Mouse (Mus musculus) heart, postnatal 0 days (tissue): Measurements from ENCODE around the gene Dnajc7. TPM values are rescaled to one million over a fixed set of nuclear protein-coding genes. Genes with fewer than 3 reads are reported as not detected.
A peak's percentile ranks its signal among the peaks of the same experiment; 100 is the strongest.

Source experiments
- ATAC-seq: fragments of 200-750 bp; cut with Nextera tagmentation; 2 replicates; pipeline ENCODE4 v1.8.0; 2017; ENCODE audit warnings: low read depth, moderate number of reproducible peaks, moderate library complexity; ENCODE audit not compliant: insufficient read depth
- DNase-seq: peaks from one replicate; pipeline ENCODE4 v3.0.0-alpha.2; 2016; ENCODE audit warnings: low spot score
- H3K27ac ChIP-seq: fragments of 300-500 bp; sonication (generic); 2 replicates; pipeline ENCODE4 v1.5.1; 2014; ENCODE audit warnings: low read depth, mild to moderate bottlenecking
- H3K27me3 ChIP-seq: fragments of 300-500 bp; sonication (generic); 2 replicates; pipeline ENCODE4 v1.6.1; 2014; ENCODE audit warnings: low read length, mixed read lengths; ENCODE audit not compliant: control insufficient read depth, insufficient read depth
- H3K36me3 ChIP-seq: fragments of 300-500 bp; sonication (generic); replicated peaks from 2 replicates; pipeline ENCODE4 v1.6.1; 2014; ENCODE audit warnings: low read length, mixed read lengths; ENCODE audit not compliant: control insufficient read depth, insufficient read depth
- H3K4me1 ChIP-seq: fragments of 300-500 bp; sonication (generic); 2 replicates; pipeline ENCODE4 v1.6.1; 2014; ENCODE audit warnings: antibody characterized with exemption; ENCODE audit not compliant: control insufficient read depth, insufficient read depth
- H3K4me2 ChIP-seq: fragments of 300-500 bp; sonication (generic); 2 replicates; pipeline ENCODE4 v1.6.1; 2014; ENCODE audit warnings: low read depth, mild to moderate bottlenecking, low read length, moderate library complexity
- H3K4me3 ChIP-seq: fragments of 300-500 bp; sonication (generic); 2 replicates; pipeline ENCODE4 v1.5.1; 2014; ENCODE audit warnings: low read depth, low read length
- H3K9ac ChIP-seq: fragments of 300-500 bp; sonication (generic); replicated peaks from 2 replicates; pipeline ENCODE4 v1.6.1; 2014; ENCODE audit warnings: low read depth, low read length, mixed read lengths
- H3K9me3 ChIP-seq: fragments of 300-500 bp; sonication (generic); replicated peaks from 2 replicates; pipeline ENCODE4 v1.6.1; 2016; ENCODE audit warnings: low read length; ENCODE audit not compliant: control insufficient read depth
- CTCF ChIP-seq: IDR thresholded peaks from 2 replicates; pipeline ENCODE4 v1.5.1; 2016; ENCODE audit warnings: antibody characterized with exemption, control low read depth, low read depth
- EP300 ChIP-seq: IDR thresholded peaks from 2 replicates; pipeline ENCODE4 v1.6.1; 2016; ENCODE audit warnings: antibody characterized with exemption, low read depth
- WGBS: fragments of 180-500 bp; shearing (Covaris S2); extraction: QIAGEN DNeasy Blood & Tissue Kit; methylation state at CpG from one replicate; pipeline ENCODE4 v1.1.7; 2014; 5-methylcytosine and 5-hydroxymethylcytosine counted together
- polyA plus RNA-seq: library from polyadenylated mRNA; unstranded; fragments of >200 nt; fragmentation: Nextera tagmentation; extraction: Ambion mirVana; gene quantifications from 2 replicates; pipeline ENCODE4 v1.2.1, GENCODE M21; 2015
- total RNA-seq: library from RNA; depleted of rRNA; stranded (reverse); fragments of >200 nt; gene quantifications from 2 replicates; pipeline ENCODE4 v1.2.3, GENCODE M21; 2014; ENCODE audit warnings: low replicate concordance

The Dnajc7 gene
- total and polyA plus RNA-seq, 2 experiments from 2014 or later = 98.5 to 173 TPM

DNA sequence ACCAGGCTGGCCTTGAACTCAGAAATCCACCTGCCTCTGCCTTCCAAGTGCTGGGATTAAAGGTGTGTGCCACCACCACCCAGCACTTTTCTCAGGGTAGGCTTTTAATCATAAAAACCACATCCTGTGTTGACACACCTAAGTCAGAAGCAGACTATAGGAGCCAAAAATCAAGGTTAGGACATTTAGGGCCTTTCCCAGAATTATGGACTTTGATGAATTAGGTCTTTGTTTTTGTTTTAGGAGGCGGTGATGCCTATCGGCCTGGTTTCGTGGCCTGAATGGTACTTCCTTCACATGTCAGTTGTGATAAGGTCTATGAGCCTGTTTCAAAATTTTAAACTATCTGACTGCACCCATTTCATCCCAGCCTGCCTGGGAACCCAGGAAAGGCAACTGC is 45.8 kb downstream of the Dnajc7 start:
- Histone ChIP-seq H3K4me1 (peaks cover 16% of the 10 kb centered on the region), H3K4me3 (peak overlapping the region; percentile 70; the same call in 1 of the 2 replicates), H3K36me3 (no peaks in the 10 kb centered on the region), H3K9me3 (no peaks in the 10 kb centered on the region), H3K27me3 (no peaks in the 10 kb centered on the region), H3K9ac (peak overlapping the region; percentile 66; the same call in 1 of the 2 replicates), H3K4me2 (peak overlapping the region; percentile 86), H3K27ac (0 out of 2 replicates have a peak overlapping the region, but pooled peaks have one; percentile 47)
- no peak for DNase-seq
- ATAC-seq = no peak
- 79% methylated on average over 3 of the region's 3 CpGs for WGBS
- TF ChIP-seq CTCF (no peak), EP300 (no peak)

DNA sequence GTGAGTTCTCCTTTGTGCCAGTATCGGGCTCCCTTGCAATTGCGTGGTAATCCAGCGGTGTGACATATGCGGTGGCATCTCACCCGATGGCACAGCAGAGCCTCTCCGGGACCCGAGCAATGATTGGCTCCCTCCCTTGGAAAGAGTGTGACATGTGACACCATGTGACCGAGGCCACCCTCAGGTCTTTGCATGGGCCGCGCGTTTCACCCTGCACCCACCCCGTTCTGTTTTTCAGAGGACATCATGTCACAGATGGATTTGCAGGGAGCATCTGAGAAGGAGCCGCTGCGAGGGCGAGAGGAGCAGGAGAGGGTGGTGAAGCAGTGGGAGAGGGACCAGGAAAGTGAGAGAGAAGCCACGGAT is 48.8 kb downstream of the Dnajc7 start:
- Histone ChIP-seq H3K4me2 (peak overlapping the region; percentile 54), H3K4me3 (peak overlapping the region; percentile 25), H3K4me1 (peaks cover 16% of the 10 kb centered on the region), H3K27ac (no peak overlapping the region), H3K9me3 (no peaks in the 10 kb centered on the region), H3K27me3 (no peaks in the 10 kb centered on the region), H3K9ac (no peak overlapping the region), H3K36me3 (no peaks in the 10 kb centered on the region)
- ATAC-seq (no peak), DNase-seq (no peak)
- TF ChIP-seq EP300 = no peak
- TF ChIP-seq CTCF = no peak
- WGBS = 10% methylated on average over 16 of the region's 16 CpGs

DNA sequence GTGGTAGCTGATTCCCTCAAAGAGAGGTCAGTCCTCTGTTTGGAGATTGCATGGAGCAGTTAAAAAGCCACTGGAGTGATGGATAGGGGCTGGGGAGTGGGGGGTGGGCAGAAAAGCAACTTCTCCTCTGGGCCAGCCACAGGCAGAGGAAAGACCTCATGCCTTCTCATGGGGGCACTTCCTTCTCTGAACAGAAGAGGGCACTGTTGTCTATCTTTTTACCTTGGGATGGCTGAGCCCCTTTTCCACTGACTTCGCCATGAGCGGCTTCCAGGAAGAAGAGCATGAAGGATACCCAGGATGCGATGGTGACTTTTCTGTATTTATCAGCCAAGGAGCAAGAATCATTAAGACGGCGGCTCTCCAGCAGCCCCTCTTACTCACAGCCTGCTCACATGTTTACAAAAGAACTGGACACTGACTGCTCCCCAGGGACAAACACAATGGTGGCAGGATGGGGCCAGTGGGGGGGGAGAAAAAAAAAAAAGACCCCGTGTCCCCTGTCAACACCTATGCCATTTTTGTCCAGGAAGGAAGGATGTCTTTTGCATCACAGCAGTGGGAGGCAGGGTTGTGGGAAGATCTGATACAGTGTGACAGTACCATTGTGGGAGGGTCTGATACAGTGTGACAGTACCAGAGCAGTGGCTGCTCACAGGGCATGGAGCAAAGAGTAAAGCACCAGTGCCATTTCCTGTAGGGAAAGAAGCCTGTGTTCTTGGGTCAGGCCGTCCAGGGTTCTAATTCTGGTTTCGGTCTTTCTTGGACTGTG is 49.4 kb downstream of the Dnajc7 start:
- 7% methylated on average over 8 of the region's 8 CpGs for WGBS
- Histone ChIP-seq H3K4me2 (peak overlapping the region; percentile 54), H3K4me1 (peaks cover 12% of the 10 kb centered on the region), H3K4me3 (peak overlapping the region; percentile 25), H3K9ac (no peak overlapping the region), H3K27ac (no peak overlapping the region), H3K27me3 (no peaks in the 10 kb centered on the region), H3K9me3 (no peaks in the 10 kb centered on the region), H3K36me3 (no peaks in the 10 kb centered on the region)
- DNase-seq (peak; percentile 76), ATAC-seq (peak; percentile 42; the same call in 1 of the 2 replicates)
- TF ChIP-seq CTCF (peak; percentile 83), EP300 (no peak)

DNA sequence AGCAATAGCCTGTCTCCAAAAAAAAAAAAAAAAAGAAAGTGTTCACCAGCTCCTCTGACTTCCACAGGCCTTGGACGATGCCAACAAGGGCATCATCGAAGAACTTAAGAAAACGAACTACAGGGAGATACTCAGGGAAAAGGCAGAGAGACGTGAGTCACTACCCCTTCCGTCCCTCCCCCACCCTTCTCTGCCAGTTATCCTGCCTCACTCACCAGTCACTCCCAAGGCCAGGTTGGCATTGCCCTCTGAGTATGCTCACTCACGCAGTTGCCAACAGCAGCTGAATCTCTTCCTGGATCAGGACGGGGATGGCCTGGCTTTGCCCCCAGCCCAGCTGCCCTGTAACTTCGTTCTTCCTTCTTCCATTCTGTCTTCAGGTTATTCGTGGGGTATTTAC is 50.2 kb downstream of the Dnajc7 start:
- H3K4me3 ChIP-seq = no peak overlapping the region
- H3K4me1 ChIP-seq = peaks cover 7% of the 10 kb centered on the region
- H3K27ac ChIP-seq = no peak overlapping the region
- 54% methylated on average over 9 of the region's 9 CpGs for WGBS
- H3K27me3 ChIP-seq = no peaks in the 10 kb centered on the region
- ATAC-seq (no peak), DNase-seq (no peak)
- no peak for TF ChIP-seq CTCF
- no peak for TF ChIP-seq EP300
- H3K36me3 ChIP-seq = no peaks in the 10 kb centered on the region
- H3K4me2 ChIP-seq = no peak overlapping the region
- no peaks in the 10 kb centered on the region for H3K9me3 ChIP-seq
- H3K9ac ChIP-seq = no peak overlapping the region

DNA sequence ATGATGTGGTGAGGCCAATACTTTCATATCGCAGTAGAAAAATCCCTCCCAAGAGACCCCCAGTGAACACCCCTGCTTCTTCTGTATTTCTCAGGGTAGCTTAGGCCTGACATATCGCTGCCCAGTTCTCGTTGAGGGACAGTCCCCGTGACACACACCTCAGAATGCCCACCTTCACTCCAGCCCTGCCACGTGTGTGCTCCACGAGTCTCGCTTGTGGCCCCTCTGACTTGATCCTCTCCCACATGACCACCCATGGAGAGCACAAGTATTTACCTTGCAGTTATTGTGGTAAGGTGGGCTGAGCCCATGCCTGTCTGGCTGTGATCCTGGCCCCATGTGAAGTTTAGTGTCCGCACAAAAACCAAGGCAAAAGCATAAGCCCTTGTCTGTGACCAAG is 51.3 kb downstream of the Dnajc7 start:
- no peak overlapping the region for H3K4me3 ChIP-seq
- no peaks in the 10 kb centered on the region for H3K36me3 ChIP-seq
- H3K4me1 ChIP-seq = peaks cover 7% of the 10 kb centered on the region
- WGBS = 84% methylated on average over 8 of the region's 8 CpGs
- no peak for TF ChIP-seq EP300
- TF ChIP-seq CTCF = no peak
- H3K9ac ChIP-seq = no peak overlapping the region
- H3K27ac ChIP-seq = no peak overlapping the region
- DNase-seq = no peak
- no peak overlapping the region for H3K4me2 ChIP-seq
- H3K9me3 ChIP-seq = no peaks in the 10 kb centered on the region
- H3K27me3 ChIP-seq = no peaks in the 10 kb centered on the region
- no peak for ATAC-seq

DNA sequence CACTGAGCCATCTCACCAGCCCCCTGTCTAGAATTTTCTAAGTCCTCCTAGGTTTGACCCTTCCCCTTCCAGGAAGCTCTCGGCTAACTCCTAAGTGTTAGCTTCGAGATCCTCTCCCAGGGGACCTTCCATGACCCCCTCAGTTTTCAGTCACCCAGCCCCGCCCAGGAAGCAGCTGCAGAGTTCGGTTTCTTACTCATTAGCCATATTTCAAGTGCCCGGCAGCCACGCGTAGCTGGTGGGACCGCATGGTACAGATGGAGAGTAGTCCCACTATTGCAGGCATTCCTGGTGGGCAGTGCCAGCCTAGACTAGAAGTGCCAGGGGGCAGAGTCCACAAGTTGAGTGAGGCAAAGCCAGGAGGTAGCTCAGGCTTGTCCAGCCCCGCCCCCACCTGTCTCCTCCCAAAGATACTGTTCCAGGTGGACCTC is 52.1 kb downstream of the Dnajc7 start:
- ATAC-seq (no peak), DNase-seq (no peak)
- H3K4me1 ChIP-seq = peaks cover 7% of the 10 kb centered on the region
- no peak overlapping the region for H3K4me2 ChIP-seq
- H3K9me3 ChIP-seq = no peaks in the 10 kb centered on the region
- WGBS = 50% methylated on average over 9 of the region's 9 CpGs
- no peaks in the 10 kb centered on the region for H3K36me3 ChIP-seq
- H3K27ac ChIP-seq = no peak overlapping the region
- TF ChIP-seq CTCF (no peak), EP300 (no peak)
- H3K9ac ChIP-seq = no peak overlapping the region
- no peaks in the 10 kb centered on the region for H3K27me3 ChIP-seq
- H3K4me3 ChIP-seq = no peak overlapping the region
